Mouse (Mus musculus) bone marrow macrophage, adult 2 months (primary cell): ENCODE measurements around the gene Lurap1. TPM values are rescaled to one million over a fixed set of nuclear protein-coding genes. Genes with fewer than 3 reads are reported as not detected.

Experiments used
- H3K27ac ChIP-seq: 2 replicates; pipeline ENCODE4 v1.5.1; 2012; ENCODE audit warnings: low read depth, low read length; ENCODE audit not compliant: insufficient read depth
- H3K4me1 ChIP-seq: 2 replicates; pipeline ENCODE4 v1.6.1; 2012; ENCODE audit warnings: low read length; ENCODE audit not compliant: control insufficient read depth, insufficient read depth
- H3K4me3 ChIP-seq: 2 replicates; pipeline ENCODE4 v1.5.1; 2012; ENCODE audit warnings: mild to moderate bottlenecking, low read length, moderate library complexity; ENCODE audit not compliant: insufficient read depth
- CTCF ChIP-seq: IDR thresholded peaks from 2 replicates; pipeline ENCODE4 v1.5.1; 2012; ENCODE audit warnings: low read depth, mild to moderate bottlenecking, low read length, moderate library complexity
- POLR2A ChIP-seq: IDR thresholded peaks from 2 replicates; pipeline ENCODE4 v1.6.1; 2012; ENCODE audit warnings: mild to moderate bottlenecking, low read depth, low read length, borderline replicate concordance
- polyA plus RNA-seq: library from polyadenylated mRNA; stranded (reverse); fragments of >200 nt; gene quantifications from 2 replicates; pipeline ENCODE4 v1.2.4, GENCODE M21; 2012; ENCODE audit not compliant: missing spikeins, insufficient read depth, insufficient read length

Gene Lurap1
- polyA plus RNA-seq, 1 experiment: 0.12 TPM

DNA sequence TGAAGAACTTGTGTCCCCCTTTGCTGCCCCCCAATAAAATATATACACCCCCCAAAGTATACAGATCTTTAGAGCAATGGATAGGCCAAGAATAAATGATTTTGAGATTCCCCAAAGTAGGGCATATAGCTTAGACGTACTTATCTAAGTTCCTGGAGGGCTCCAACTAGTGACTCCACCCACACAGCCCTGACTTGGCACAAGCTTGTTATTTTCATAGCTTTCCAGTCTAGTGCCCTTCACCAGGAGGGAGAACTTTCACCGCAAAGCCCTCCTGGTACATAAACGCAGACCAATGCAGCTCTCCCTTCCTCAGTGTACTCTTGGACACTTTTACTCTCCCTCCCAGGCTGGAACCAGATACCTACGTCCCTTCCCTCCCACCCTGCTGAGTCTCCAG is 11.0 kb upstream of the Lurap1 start:
- TF ChIP-seq POLR2A (no peak), CTCF (no peak)
- Histone ChIP-seq H3K4me3 (no peak overlapping the region), H3K4me1 (peaks cover 7% of the 10 kb centered on the region), H3K27ac (no peak overlapping the region)

DNA sequence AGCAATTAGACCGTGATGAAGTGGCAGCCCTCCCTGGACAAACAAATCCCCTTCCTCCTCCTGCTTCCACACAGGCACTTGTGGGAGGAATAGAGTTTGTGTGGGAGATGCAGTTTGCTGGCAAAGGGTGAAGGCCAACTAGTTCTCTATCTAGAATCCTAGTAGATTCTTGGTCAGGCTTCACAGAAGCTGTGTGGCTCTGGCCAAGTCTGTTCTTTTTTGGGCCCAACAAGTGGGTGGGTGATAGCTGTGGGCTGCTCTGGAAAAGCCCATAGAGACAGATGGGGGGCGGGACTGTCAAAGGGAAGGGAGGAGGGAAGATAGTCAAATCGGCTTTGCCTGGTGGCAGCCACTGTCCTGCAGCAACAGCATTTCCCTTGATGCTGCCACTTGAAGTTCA is 9.6 kb upstream of the Lurap1 start:
- Histone ChIP-seq H3K4me1 (peaks cover 7% of the 10 kb centered on the region), H3K27ac (no peak overlapping the region), H3K4me3 (no peak overlapping the region)
- TF ChIP-seq POLR2A (no peak), CTCF (no peak)

GRCm38 (mm10) chr4:116159912-116160311 is 8.8 kb upstream of the Lurap1 start:
- H3K4me1 ChIP-seq: peaks cover 7% of the 10 kb centered on the region
- H3K4me3 ChIP-seq: no peak overlapping the region

DNA sequence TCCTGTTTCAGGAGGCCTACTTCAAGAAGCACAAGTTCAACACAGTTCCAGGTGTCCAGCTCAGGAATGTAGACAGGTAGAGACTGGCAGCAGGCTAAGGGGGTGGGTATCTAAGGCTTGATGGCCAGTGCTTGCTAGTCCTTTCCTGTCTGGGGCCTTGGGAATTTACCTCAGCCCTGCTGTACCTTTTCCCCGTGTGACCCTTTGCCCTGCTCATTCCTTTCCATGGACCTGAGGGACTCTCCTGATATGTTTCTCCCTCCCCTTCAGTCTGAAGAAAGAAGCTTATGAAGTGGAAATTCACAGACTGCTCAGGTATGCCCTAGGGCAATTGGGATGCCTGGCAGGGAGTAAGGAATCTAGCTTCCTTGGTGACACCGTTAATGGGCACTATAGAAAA is 6.7 kb upstream of the Lurap1 start:
- Histone ChIP-seq H3K27ac (no peak overlapping the region), H3K4me3 (no peak overlapping the region), H3K4me1 (peaks cover 5% of the 10 kb centered on the region)
- TF ChIP-seq CTCF (no peak), POLR2A (no peak)

More at GRCm38 (mm10) chr4:116159912-116160311, 8.8 kb upstream of the Lurap1 start:
- no peak for TF ChIP-seq POLR2A
- TF ChIP-seq CTCF: no peak
- H3K27ac ChIP-seq: no peak overlapping the region

- no peak overlapping the region for H3K27ac ChIP-seq
- no peak for TF ChIP-seq CTCF
- H3K4me1 ChIP-seq: peaks cover 6% of the 10 kb centered on the region
- H3K4me3 ChIP-seq: no peak overlapping the region
Measured at GRCm38 (mm10) chr4:116152702-116153101, 1.6 kb upstream of the Lurap1 start.

DNA sequence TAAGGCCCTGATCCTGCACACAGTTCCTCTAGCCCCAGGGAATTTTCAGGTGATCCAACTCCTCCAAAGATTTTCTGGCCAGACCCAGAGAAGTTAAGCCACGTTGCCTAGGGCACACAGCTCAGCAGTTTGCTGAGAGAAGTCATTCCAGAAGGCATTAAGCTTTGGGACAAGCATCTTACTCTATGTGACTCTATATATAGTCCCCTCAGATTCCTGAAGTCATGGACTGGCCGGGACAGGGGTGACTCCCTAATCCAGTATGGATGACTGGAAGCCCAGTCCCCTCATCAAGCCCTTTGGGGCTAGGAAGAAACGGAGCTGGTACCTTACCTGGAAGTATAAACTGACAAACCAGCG is 296 bp downstream of the Lurap1 start:
- peak overlapping the region; percentile 47 for H3K27ac ChIP-seq
- H3K4me3 ChIP-seq: peak overlapping the region; percentile 71
- TF ChIP-seq CTCF: no peak
- TF ChIP-seq POLR2A: no peak
- peaks cover 7% of the 10 kb centered on the region for H3K4me1 ChIP-seq

DNA sequence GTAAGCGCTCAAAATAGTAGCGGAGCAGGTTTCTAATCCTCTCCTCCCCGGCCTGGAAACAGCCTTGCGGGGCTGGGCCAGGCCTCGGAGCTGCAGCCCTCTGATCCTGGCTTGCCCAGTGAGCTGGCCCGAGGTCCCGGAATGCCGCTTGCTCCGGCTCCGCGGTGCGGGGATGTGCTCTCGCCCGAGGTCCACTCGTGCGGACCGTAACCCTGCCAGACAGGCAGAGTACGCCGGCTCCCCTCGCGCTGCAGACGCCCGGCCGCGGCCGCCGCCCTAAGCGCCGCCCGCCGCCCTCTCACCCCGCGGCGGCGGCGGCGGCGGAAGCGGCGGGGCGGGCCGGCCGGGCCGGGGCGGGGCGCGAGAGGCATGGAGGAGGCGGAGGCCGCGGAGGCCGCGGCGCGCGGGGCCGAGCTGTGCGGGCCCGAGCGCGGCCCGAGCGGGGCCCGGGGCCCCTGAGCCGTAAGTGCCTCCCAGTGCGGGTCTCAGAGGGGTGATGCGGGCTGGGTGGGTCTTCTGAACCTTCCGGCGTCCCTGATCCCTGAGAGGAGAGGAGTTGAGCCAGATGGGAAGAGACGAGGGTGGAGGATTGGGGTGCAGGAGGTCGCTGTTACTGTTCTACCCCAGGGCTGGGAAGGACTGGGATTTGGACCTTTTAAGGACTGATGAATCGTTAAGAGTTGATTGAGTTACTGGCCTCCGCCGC is 829 bp downstream of the Lurap1 start:
- Histone ChIP-seq H3K27ac (peak overlapping the region; percentile 78), H3K4me3 (peak overlapping the region; percentile 99), H3K4me1 (peaks cover 8% of the 10 kb centered on the region)
- peak; percentile 93 for TF ChIP-seq POLR2A
- no peak for TF ChIP-seq CTCF

DNA sequence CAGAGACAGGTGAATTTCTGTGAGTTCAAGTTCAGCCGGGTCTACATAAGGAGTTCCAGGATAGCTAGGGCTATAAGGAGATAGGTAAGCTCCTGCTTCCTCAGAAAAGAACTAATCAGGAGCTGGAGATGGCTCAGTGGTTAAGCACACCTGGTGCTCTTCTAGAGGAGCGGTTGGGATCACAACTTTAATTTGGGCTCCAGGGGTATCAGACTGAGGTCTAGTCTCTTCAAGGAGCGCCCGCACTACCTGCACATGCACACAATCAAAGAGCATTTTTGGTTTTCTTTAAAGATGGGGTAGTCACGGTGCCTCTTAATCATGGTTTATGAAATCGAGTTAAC is 1.4 kb downstream of the Lurap1 start:
- H3K27ac ChIP-seq: peak overlapping the region; percentile 78
- TF ChIP-seq CTCF: no peak
- TF ChIP-seq POLR2A: no peak
- H3K4me1 ChIP-seq: peaks cover 8% of the 10 kb centered on the region
- H3K4me3 ChIP-seq: peak overlapping the region; percentile 99

DNA sequence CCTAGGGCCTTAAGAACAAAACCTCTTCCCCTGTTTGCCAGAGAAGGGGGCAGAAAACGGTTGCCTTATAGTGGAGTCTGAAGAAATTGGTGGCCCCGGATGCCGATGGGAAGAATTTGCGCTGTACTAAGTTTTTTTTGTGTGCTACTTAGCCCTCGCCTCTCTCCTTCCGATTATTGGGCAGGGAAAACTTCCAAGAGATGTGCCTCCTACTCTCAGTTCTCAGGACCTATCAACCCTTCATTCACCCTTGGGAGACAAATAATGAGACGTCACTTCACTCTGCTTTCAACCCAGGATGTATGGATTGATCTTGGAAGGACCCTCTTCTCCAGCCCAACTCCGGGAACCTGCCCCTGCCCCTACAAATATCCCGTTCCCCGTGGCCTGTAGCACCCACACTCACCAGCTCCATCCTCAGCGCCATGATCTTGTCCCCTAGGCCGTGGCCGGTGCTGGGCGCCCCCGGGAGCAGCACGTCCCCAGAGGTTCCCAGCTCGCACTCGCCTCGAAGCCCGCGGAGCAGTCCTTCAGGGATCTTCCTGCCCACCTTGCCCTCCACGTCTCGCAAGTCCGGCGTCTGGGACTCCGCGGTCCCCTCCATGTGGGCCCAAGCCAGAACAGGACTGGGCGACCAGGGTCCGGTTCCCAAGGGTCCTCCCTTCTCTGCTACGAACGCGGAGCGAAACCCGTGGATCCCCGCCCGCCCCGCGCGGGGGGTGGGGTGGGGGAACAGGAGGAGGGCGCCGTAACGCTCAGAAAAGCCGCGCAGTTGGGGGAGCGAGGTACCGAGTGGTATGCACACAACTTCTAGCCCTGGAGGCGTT is 7.0 kb downstream of the Lurap1 start:
- Histone ChIP-seq H3K27ac (no peak overlapping the region), H3K4me3 (peak overlapping the region; percentile 62), H3K4me1 (0 out of 2 replicates have a peak, but pooled peaks cover 2% of the 10 kb centered on the region)
- TF ChIP-seq CTCF (no peak), POLR2A (no peak)

DNA sequence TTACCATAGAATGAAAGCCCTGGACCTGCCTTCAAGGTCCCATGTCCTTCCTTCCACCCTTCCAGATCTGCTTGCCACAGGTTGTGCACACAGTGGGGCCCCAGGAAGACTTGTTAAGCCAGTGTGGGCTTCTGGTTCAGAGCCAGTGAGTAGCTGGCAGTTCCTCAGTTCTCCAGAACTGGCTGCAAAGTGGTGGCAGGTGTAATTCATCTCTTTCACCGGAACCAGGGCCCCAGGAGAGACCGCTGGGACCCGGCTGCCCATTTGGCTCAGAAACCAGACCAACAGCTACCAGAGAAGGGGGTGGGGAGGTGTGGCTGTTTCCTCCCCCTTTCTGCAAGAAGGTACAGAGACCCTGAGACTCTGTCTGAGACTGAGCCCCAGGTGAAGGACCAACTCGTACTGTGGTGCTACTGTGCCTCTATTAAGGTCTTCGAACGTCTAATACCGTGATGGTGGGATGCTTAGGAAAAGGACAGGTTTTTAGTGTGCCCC is 7.8 kb downstream of the Lurap1 start:
- TF ChIP-seq CTCF (no peak), POLR2A (no peak)
- H3K4me3 ChIP-seq: no peak overlapping the region
- H3K4me1 ChIP-seq: 0 out of 2 replicates have a peak, but pooled peaks cover 2% of the 10 kb centered on the region
- no peak overlapping the region for H3K27ac ChIP-seq
